Mouse (Mus musculus) forebrain, embryonic 14.5 days (tissue): Measurements from ENCODE around the gene Cd86. TPM values are rescaled to one million over a fixed set of nuclear protein-coding genes. Genes with fewer than 3 reads are reported as not detected.

Source experiments
- ATAC-seq: fragments of 200-750 bp; cut with Nextera tagmentation; 2 replicates; pipeline ENCODE4 v1.8.0; 2017; ENCODE audit warnings: mild to moderate bottlenecking, moderate library complexity
- DNase-seq: peaks from one replicate; pipeline ENCODE4 v3.0.0-alpha.2; 2015; ENCODE audit warnings: low spot score
- H3K27ac ChIP-seq: fragments of 300-500 bp; sonication (generic); 2 replicates; pipeline ENCODE4 v1.5.1; 2014; ENCODE audit warnings: low read depth, mild to moderate bottlenecking, control low read depth, low read length, moderate library complexity
- H3K27me3 ChIP-seq: fragments of 300-500 bp; sonication (generic); replicated peaks from 2 replicates; pipeline ENCODE4 v1.6.1; 2014; ENCODE audit warnings: low read length, control low read depth, mixed read lengths; ENCODE audit not compliant: control insufficient read depth, insufficient read depth
- H3K36me3 ChIP-seq: fragments of 300-500 bp; sonication (generic); 2 replicates; pipeline ENCODE4 v1.6.1; 2014; ENCODE audit warnings: low read length, control low read depth; ENCODE audit not compliant: control insufficient read depth, insufficient read depth
- H3K4me1 ChIP-seq: fragments of 300-500 bp; sonication (generic); 2 replicates; pipeline ENCODE4 v1.6.1; 2014; ENCODE audit warnings: antibody characterized with exemption, low read length, control low read depth; ENCODE audit not compliant: control insufficient read depth, insufficient read depth
- H3K4me2 ChIP-seq: fragments of 300-500 bp; sonication (generic); 2 replicates; pipeline ENCODE4 v1.6.1; 2014; ENCODE audit warnings: mild to moderate bottlenecking, control low read depth, low read length
- H3K4me3 ChIP-seq: fragments of 300-500 bp; sonication (generic); 2 replicates; pipeline ENCODE4 v1.5.1; 2014; ENCODE audit warnings: low read depth, low read length, control low read depth
- H3K9ac ChIP-seq: fragments of 300-500 bp; sonication (generic); 2 replicates; pipeline ENCODE4 v1.6.1; 2014; ENCODE audit warnings: mild to moderate bottlenecking, low read length, control low read depth, moderate library complexity
- H3K9me3 ChIP-seq: fragments of 300-500 bp; sonication (generic); replicated peaks from 2 replicates; pipeline ENCODE4 v1.6.1; 2016; ENCODE audit warnings: low read length, control low read depth, mixed read lengths; ENCODE audit not compliant: control insufficient read depth
- WGBS: fragments of 180-500 bp; shearing (Covaris S2); extraction: QIAGEN DNeasy Blood & Tissue Kit; methylation state at CpG from one replicate; pipeline ENCODE4 v1.1.7; 2014; 5-methylcytosine and 5-hydroxymethylcytosine counted together
- polyA plus RNA-seq: library from polyadenylated mRNA; unstranded; fragments of >200 nt; fragmentation: Nextera tagmentation; extraction: Ambion mirVana; gene quantifications from 2 replicates; pipeline ENCODE4 v1.2.1, GENCODE M21; 2014

Cd86 gene
- polyA plus RNA-seq, 1 experiment from 2014 or later, result 2.0 TPM

DNA sequence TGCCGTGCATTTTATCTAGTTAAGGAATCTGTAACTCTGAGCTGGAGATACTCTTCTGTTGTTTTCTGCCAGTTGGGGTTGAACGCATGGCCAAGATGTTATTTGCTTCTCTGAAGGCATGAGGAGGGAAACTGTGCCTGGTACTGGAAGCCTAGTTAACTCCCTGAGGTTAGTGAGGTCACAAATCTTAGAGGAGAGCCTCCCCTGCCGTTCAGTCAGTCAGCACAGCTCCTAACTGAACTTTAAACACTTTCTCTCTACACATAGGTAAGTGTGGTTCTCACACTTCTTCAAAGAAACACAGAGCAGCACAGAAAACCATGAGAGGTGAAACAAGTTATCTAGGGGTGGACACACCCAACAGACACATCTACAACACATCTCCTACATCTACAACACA lies 4.7 kb upstream of the Cd86 start:
- H3K4me2 ChIP-seq, result no peak overlapping the region
- H3K4me3 ChIP-seq, result no peak overlapping the region
- no peaks in the 10 kb centered on the region for H3K4me1 ChIP-seq
- no peak overlapping the region for H3K9ac ChIP-seq
- no peaks in the 10 kb centered on the region for H3K36me3 ChIP-seq
- DNase-seq, result no peak
- ATAC-seq, result no peak
- H3K27me3 ChIP-seq, result no peaks in the 10 kb centered on the region
- no peaks in the 10 kb centered on the region for H3K9me3 ChIP-seq
- 89% methylated on average over 3 of the region's 3 CpGs for WGBS
- H3K27ac ChIP-seq, result no peak overlapping the region

DNA sequence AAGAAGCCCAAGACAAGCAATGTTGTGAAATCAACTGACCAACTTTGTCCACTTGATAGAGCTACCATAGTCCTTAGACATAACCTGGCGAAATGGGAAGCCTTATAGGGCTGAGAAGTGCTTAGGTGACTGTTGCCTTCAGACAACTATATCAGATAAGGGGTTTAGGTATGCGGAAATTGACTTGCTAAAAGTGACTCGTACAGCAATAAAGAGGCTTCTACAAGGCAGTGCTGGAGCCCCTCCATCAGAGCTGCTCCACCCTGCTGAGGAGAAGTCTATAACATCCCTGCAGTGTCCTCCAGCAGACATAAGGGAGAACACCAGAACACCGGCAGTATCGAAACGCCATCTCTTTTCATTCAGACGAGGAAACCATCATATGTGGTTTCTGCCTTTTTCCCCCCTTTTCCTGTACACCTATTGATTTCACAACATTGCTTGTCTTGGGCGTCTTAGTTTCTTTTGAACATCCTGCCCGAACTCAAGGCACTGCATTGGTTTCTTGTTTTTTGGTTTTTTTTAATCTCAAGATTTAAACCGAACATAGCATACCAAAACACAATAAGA lies 652 bp upstream of the Cd86 start:
- Histone ChIP-seq H3K9ac (no peak overlapping the region), H3K4me3 (no peak overlapping the region), H3K4me1 (no peaks in the 10 kb centered on the region), H3K27me3 (no peaks in the 10 kb centered on the region), H3K27ac (no peak overlapping the region), H3K36me3 (no peaks in the 10 kb centered on the region), H3K4me2 (no peak overlapping the region), H3K9me3 (no peaks in the 10 kb centered on the region)
- ATAC-seq (no peak), DNase-seq (no peak)
- WGBS, result 92% methylated on average over 10 of the region's 10 CpGs

DNA sequence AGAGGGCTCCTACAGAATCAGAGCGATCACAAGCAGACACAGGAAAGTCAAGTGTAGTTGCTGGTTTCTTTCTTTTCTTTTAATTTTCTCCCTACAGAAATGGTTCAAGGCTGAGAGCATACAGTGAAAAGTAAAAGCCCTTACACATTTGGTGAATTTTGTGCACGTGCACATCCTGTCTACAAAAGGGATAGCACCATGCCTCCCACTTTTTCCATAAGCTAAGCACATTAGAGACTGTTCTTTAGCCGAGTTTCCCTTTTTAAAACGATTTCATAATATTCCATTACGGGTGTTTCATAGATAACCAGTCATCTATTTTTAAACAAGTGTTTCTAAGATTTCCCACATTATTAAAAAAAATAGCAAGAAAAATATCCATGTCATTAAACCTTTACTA lies 2.4 kb downstream of the Cd86 start:
- no peaks in the 10 kb centered on the region for H3K9me3 ChIP-seq
- H3K27ac ChIP-seq, result no peak overlapping the region
- no peaks in the 10 kb centered on the region for H3K4me1 ChIP-seq
- H3K9ac ChIP-seq, result no peak overlapping the region
- no peak for DNase-seq
- no peak for ATAC-seq
- no peaks in the 10 kb centered on the region for H3K36me3 ChIP-seq
- H3K27me3 ChIP-seq, result no peaks in the 10 kb centered on the region
- H3K4me3 ChIP-seq, result no peak overlapping the region
- 91% methylated on average over 5 of the region's 5 CpGs for WGBS
- no peak overlapping the region for H3K4me2 ChIP-seq

DNA sequence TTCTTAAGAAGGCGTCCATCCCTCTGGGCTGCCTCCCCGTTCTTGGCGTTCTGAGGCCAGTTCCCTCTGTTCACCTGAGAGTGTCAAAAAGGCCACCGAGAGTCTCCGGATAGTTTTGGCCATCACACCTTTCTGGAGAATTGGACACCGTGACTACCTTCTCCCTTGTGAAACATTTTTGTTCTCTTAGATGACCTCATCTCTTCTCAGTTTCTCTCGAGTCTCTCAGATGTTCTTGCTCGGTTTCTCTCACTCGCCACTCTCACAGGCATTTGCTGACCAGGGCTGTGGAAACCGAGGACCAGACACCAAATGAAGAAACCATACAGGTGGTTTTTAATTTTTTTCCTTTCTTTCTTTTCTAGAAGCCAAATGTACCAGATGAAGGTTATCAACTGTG lies 4.6 kb downstream of the Cd86 start:
- Histone ChIP-seq H3K9ac (no peak overlapping the region), H3K4me1 (no peaks in the 10 kb centered on the region), H3K36me3 (no peaks in the 10 kb centered on the region), H3K4me2 (no peak overlapping the region), H3K4me3 (no peak overlapping the region), H3K27me3 (no peaks in the 10 kb centered on the region), H3K9me3 (no peaks in the 10 kb centered on the region; the same call in 1 of the 2 replicates), H3K27ac (no peak overlapping the region)
- WGBS, result 94% methylated on average over 10 of the region's 10 CpGs
- no peak for DNase-seq
- ATAC-seq, result no peak

DNA sequence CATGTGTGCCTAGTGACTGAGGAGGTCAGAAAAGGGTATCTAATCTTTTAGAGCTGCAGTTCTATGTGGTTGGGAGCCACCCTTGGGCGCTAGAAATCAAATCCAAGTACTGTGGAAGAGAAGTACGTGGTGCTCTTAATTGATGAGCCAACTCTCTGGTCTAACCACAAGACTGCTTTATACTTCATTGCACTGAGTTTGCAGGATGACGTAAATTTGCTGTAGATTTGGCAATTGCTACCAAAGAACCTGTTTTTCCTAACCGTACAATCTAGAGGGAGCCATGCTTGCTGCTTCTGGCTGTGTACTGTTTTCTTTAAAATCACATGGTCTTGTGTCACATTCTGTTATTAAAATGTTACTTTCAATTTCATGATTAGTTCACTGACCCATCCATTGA lies 10.0 kb downstream of the Cd86 start:
- Histone ChIP-seq H3K36me3 (no peaks in the 10 kb centered on the region), H3K4me3 (no peak overlapping the region), H3K4me1 (no peaks in the 10 kb centered on the region), H3K9ac (no peak overlapping the region), H3K9me3 (no peaks in the 10 kb centered on the region; the same call in 1 of the 2 replicates), H3K27ac (no peak overlapping the region), H3K4me2 (no peak overlapping the region), H3K27me3 (no peaks in the 10 kb centered on the region)
- 88% methylated on average over 4 of the region's 4 CpGs for WGBS
- ATAC-seq, result no peak
- DNase-seq, result no peak

DNA sequence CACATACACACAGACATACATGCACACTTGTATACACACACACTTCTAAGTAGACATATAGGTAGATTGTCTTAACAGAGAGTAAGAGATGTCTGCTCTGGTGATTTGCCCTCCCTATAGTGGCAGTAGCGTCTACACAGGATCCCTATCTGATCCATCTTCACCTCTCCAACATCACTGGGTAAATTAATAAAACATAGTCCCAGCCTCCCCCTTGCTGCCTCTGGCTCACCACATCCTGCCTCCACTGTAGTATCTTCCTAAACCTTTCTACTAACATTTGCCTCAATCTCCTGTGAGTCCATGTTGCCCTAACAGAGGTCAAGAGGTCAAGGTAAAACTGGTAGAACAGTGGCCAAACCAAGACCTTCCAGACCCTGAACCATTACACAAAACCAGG lies 10.7 kb downstream of the Cd86 start:
- ATAC-seq, result no peak
- Histone ChIP-seq H3K9me3 (no peaks in the 10 kb centered on the region; the same call in 1 of the 2 replicates), H3K9ac (no peak overlapping the region), H3K4me3 (no peak overlapping the region), H3K27ac (no peak overlapping the region), H3K36me3 (no peaks in the 10 kb centered on the region), H3K4me2 (no peak overlapping the region), H3K27me3 (no peaks in the 10 kb centered on the region), H3K4me1 (no peaks in the 10 kb centered on the region)
- no peak for DNase-seq
- 96% methylated on average over 1 of the region's 1 CpGs for WGBS

DNA sequence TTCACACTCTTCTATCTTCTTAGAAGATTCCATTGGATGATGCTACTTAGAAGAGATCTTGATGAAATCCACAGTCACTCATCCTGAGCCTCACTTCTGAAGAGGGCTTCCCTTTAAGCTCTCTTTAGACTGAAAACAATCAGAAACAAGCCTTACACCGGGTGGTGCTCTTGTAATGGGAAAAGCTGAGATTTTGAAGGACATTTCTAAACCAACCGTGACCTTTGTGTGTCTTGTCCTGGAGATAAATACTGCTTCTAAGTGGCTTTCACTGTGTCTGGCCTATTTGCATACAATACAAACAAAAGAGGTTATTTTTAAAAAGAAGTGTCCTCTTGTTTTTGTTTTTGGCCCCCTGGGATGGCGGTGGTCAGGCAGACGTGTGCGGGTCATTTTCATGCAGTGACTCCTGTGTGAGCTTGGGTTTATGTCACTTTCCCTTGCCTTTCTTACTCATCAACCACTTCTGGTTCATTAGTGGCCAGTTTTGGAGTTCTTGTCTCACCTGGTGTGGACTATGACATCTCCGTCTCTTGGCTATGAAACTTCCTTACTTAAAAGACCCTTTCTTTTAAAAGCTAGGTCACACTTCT lies 14.6 kb downstream of the Cd86 start:
- DNase-seq (no peak), ATAC-seq (no peak)
- Histone ChIP-seq H3K9me3 (no peaks in the 10 kb centered on the region), H3K4me1 (no peaks in the 10 kb centered on the region), H3K4me3 (no peak overlapping the region), H3K27ac (no peak overlapping the region), H3K4me2 (no peak overlapping the region), H3K27me3 (no peaks in the 10 kb centered on the region), H3K36me3 (no peaks in the 10 kb centered on the region), H3K9ac (no peak overlapping the region)
- WGBS, result 67% methylated on average over 6 of the region's 6 CpGs

DNA sequence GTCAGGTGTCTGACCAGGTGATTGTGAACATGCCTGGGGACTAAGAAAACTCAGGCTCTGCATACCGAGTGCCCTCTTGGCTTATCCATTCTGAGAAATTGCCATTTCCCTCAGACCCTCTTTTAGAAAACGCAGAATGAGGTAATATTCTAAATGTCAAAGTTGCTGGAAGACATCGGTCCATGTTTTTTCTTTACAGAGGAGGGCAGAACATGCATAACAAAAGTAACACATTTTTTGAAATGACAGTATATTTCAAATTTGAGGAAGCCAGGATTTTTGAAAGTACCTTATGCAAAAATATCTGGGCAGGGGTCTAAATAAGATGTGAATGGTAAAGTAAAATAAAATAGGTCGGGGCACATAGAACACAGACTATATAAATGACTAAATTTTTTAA lies 15.4 kb downstream of the Cd86 start:
- ATAC-seq, result no peak
- H3K27me3 ChIP-seq, result no peaks in the 10 kb centered on the region
- H3K9ac ChIP-seq, result no peak overlapping the region
- H3K9me3 ChIP-seq, result no peaks in the 10 kb centered on the region
- no peak overlapping the region for H3K27ac ChIP-seq
- 87% methylated on average over 4 of the region's 4 CpGs for WGBS
- no peak overlapping the region for H3K4me2 ChIP-seq
- H3K4me1 ChIP-seq, result no peaks in the 10 kb centered on the region
- no peak overlapping the region for H3K4me3 ChIP-seq
- no peaks in the 10 kb centered on the region for H3K36me3 ChIP-seq
- DNase-seq, result no peak

DNA sequence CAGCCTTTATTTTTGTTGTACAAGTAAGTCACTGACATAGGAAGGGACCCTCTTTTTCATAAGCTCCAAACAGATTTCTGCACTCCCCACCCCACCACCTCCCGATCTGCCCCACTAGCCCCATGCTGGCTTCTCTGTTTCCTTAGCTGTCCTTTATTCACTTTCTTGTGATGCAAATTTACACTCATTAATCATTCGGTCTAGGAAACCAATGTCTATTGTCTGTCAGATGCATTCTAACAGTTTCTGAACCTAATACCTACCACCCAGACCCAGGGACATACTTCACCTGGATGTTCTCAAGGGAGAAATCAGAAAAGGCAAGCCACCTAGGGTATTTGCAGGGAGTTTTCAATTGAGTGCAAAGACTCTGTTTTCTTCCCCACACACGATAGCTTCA lies 16.6 kb downstream of the Cd86 start:
- H3K9me3 ChIP-seq, result no peaks in the 10 kb centered on the region
- no peak for DNase-seq
- H3K4me2 ChIP-seq, result no peak overlapping the region
- no peak overlapping the region for H3K4me3 ChIP-seq
- H3K27me3 ChIP-seq, result no peaks in the 10 kb centered on the region
- no peak for ATAC-seq
- no peaks in the 10 kb centered on the region for H3K36me3 ChIP-seq
- no peak overlapping the region for H3K9ac ChIP-seq
- WGBS, result 19% methylated on average over 3 of the region's 3 CpGs
- no peak overlapping the region for H3K27ac ChIP-seq
- H3K4me1 ChIP-seq, result no peaks in the 10 kb centered on the region
